Mouse (Mus musculus) adrenal gland, adult 10 weeks (tissue): ENCODE results near the gene Gm5592. TPM values are rescaled to one million over a fixed set of nuclear protein-coding genes. Genes with fewer than 3 reads are reported as not detected.

ENCODE experiments used
- polyA plus RNA-seq: library from polyadenylated mRNA; stranded (reverse); fragments of 350-450 nt; fragmentation: Illumina TruSeq; extraction: RNeasy Lipid Tissue Mini Kit (QIAGEN cat#74804); gene quantifications from one replicate; pipeline ENCODE4 v1.2.3, GENCODE M21; 2014; ENCODE audit warnings: low read depth, low replicate concordance

Gene Gm5592
- not detected for polyA plus RNA-seq

GRCm38 (mm10) chr7:41153541-41153940 lies at the start of gene Gm5592:
Gene Gm5592, plus strand, starts transcription at chr7:41153841.

Other genes with a start within 250 kb of the Gm5592 start
- gene 4930433I11Rik, start 166.3 kb upstream of the Gm5592 start, polyA plus RNA-seq, result not detected
- gene Gm4884, start 121.1 kb upstream of the Gm5592 start, polyA plus RNA-seq, result not detected
- 68.5 TPM for gene AI987944, start 239.5 kb downstream of the Gm5592 start, polyA plus RNA-seq